Mouse (Mus musculus) heart, postnatal 0 days (tissue): ENCODE results near the gene Fam20a.

Experiments used
- CTCF ChIP-seq: IDR thresholded peaks from 2 replicates; pipeline ENCODE4 v1.5.1; 2016; ENCODE audit warnings: antibody characterized with exemption, control low read depth, low read depth
- EP300 ChIP-seq: IDR thresholded peaks from 2 replicates; pipeline ENCODE4 v1.6.1; 2016; ENCODE audit warnings: antibody characterized with exemption, low read depth

DNA sequence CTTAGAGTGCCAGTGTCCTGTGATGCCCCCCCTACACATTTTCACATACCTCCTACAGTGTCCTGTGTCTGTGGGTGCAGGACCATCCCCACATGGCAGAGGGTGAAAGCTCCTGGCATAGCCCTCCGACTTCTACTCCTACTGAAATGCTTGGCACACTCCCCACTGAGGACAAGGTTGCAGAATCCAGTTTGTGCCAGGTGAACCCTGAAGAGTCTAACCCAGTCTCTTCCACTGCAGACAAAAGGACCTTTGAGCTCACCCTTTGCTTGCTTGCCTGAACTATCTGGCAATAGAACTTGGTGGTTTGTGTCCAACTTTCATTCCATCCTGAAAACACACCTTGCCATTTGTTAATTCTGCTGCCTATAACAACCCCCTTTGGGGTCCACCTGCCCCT lies 49.3 kb upstream of the Fam20a start:
- no peak for TF ChIP-seq CTCF
- TF ChIP-seq EP300 = no peak
